Mouse (Mus musculus) E14TG2a.4 (cell line): ENCODE measurements around the gene Col27a1.

Experiments
- H3K27me3 ChIP-seq: 2 replicates; pipeline ENCODE4 v1.6.1; 2014; ENCODE audit warnings: low read length, control low read depth; ENCODE audit not compliant: insufficient read depth
- H3K36me3 ChIP-seq: 2 replicates; pipeline ENCODE4 v1.6.1; 2014; ENCODE audit warnings: low read length, control low read depth; ENCODE audit not compliant: insufficient read depth
- H3K4me1 ChIP-seq: replicated peaks from 2 replicates; pipeline ENCODE4 v1.6.1; 2014; ENCODE audit warnings: low read depth, low read length, control low read depth
- H3K4me3 ChIP-seq: replicated peaks from 2 replicates; pipeline ENCODE4 v1.5.1; 2014; ENCODE audit warnings: mild to moderate bottlenecking, low read length
- H3K9me3 ChIP-seq: 2 replicates; pipeline ENCODE4 v1.6.1; 2014; ENCODE audit warnings: low read length, control low read depth
- CTCF ChIP-seq: conservative IDR thresholded peaks from 2 replicates; pipeline ENCODE4 v1.5.1; 2014; ENCODE audit warnings: low read length
- NANOG ChIP-seq: IDR thresholded peaks from 2 replicates; pipeline ENCODE4 v1.6.1; 2014; ENCODE audit warnings: borderline replicate concordance, low read length, mixed read lengths
- POU5F1 ChIP-seq: IDR thresholded peaks from 2 replicates; pipeline ENCODE4 v1.6.1; 2014; ENCODE audit warnings: low read length, borderline replicate concordance

Gene Col27a1

DNA sequence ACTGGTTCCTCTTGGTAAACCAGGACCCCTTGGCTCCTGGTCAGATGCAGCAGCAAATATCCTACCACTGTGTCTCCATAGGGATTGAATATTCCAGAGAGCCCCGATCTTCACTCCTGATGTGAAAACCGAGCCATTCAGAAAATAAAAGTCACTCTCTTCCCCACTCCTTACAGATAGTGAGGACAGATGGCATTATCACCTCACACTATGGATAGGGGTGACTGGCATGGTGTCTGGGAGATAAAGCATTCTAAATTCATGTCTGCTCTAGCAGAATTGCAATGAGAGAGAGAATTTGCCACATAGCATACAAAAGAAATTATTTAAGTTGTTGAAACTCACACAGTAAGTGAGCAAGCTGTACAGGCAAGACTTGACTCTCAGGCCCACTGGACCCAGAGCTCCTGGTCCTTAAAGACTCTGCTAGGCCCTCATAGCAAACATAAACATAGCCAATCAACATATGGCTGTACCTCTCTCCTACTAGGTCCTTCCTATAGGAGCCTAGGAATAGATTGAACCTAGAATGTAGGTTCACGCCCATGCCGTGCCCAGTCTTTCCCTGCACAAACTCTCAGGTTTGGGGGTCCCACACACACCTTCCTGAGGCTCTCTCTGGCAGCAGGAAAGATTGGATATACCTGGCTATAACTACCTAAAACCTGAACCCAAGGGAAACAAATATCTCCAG, 169.0 kb downstream of the Col27a1 start:
- no peak overlapping the region for H3K4me3 ChIP-seq
- TF ChIP-seq POU5F1, result no peak

DNA sequence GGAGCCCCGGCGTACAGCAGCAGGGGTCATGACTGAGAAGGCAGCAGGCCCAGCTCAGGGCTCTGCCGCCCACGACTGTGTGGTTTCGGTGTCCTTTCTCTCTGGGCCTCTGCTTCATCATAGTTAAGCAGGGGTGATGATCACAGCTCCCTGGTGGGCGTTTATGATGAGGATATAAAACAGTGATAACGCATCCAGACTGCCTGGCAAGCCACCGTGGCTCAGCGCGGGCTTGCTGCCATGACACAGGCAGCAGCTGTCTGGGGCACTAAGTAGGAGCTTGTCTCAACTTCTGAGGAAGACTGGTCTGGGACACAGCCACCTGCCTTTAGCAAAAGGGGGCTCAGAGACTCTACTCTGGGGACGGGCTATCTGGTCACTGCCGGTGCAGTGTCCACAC, 169.7 kb downstream of the Col27a1 start:
- Histone ChIP-seq H3K4me3 (no peak overlapping the region), H3K36me3 (peaks cover 67% of the 10 kb centered on the region), H3K27me3 (no peaks in the 10 kb centered on the region), H3K9me3 (no peaks in the 10 kb centered on the region), H3K4me1 (peaks cover 23% of the 10 kb centered on the region)
- TF ChIP-seq CTCF (no peak), POU5F1 (no peak), NANOG (no peak)

More for the DNA sequence above, 169.0 kb downstream of the Col27a1 start:
- Histone ChIP-seq H3K9me3 (no peaks in the 10 kb centered on the region), H3K36me3 (peaks cover 67% of the 10 kb centered on the region), H3K4me1 (peaks cover 16% of the 10 kb centered on the region), H3K27me3 (no peaks in the 10 kb centered on the region)

DNA sequence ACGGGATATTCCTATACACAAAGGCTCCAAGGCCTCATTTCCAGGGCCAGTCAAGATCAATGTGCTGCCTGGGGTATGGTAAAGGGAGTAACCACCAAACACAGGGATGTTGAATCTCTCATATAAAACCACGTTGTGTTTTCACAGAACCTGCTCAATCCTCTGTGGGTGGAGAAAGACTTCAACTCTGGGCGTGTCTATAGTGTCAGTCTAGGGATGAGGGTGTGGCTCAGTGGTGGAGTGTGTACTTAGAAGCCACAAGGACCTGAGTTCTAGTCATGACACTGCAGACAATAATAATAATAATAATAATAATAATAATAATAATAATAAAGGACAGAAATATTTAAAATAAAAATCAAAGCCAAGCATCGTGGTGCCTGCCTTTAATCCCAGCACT, 170.5 kb downstream of the Col27a1 start:
- Histone ChIP-seq H3K4me1 (peaks cover 29% of the 10 kb centered on the region), H3K36me3 (peaks cover 59% of the 10 kb centered on the region), H3K27me3 (no peaks in the 10 kb centered on the region), H3K9me3 (no peaks in the 10 kb centered on the region), H3K4me3 (no peak overlapping the region)
- TF ChIP-seq NANOG, result no peak
- TF ChIP-seq POU5F1, result no peak
